Mouse (Mus musculus): Measurements from ENCODE around the gene Ak1. TPM values are rescaled to one million over a fixed set of nuclear protein-coding genes. Genes with fewer than 3 reads are reported as not detected.

The Ak1 gene
- polyA plus RNA-seq, 1 experiment from 2014 or later = 20.7 TPM

DNA sequence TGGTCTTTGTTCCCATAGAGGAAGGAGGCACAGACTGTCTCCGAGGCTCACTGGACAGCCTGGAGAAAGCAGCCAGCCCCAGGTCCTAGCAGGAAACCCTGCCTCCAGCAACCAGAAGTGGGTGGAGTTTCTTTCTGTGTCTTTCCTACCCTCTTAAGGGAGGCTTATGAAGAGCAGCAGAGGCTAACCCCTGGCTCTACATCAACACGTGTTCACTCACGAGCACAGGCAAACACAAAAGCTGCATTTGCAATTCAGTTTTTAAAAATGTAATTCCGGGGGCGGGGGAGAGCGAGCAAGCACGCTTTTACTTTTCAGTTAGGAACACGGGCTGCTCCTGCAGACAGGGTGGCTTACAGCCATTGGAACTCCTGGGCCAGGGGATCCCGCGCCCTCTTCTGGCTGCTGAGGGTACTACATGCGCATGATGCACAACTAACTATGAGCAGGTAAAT, 18.9 kb upstream of the Ak1 start:
- H3K27ac ChIP-seq = peak overlapping the region; percentile 82
- H3K36me3 ChIP-seq = peaks cover 6% of the 10 kb centered on the region
- H3K9me3 ChIP-seq = no peaks in the 10 kb centered on the region
- H3K4me1 ChIP-seq = peaks cover 27% of the 10 kb centered on the region
- peak overlapping the region; percentile 30 for H3K4me3 ChIP-seq
- H3K27me3 ChIP-seq = no peaks in the 10 kb centered on the region
- H3K4me2 ChIP-seq = peak overlapping the region; percentile 56
- no peak for ATAC-seq (ENCODE audit: insufficient number of reproducible peaks, insufficient read depth, low FRiP score, low TSS enrichment, low read depth)
- WGBS = under 1% methylated on average over 11 of the region's 11 CpGs
- H3K9ac ChIP-seq = peak overlapping the region; percentile 63

DNA sequence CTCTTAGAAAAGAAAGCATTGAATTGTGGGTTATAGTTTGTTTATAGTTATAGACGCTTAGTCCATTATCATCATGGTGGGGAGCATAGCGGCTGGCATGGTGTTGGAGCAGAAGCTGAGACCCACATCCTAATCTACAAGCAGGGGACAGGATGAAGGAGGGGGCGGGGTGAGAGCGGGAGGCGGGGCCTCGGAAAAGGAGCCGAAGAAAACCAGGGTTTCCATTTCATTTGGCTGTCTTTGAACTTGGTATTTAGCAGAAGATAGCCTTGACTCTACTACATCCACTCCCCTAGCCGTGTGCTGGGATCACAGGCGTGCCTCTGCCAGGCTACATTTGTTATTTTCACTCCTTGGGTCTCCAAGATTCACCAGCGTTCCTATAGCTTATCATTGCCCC, 16.9 kb upstream of the Ak1 start:
- 48% methylated on average over 10 of the region's 10 CpGs for WGBS

DNA sequence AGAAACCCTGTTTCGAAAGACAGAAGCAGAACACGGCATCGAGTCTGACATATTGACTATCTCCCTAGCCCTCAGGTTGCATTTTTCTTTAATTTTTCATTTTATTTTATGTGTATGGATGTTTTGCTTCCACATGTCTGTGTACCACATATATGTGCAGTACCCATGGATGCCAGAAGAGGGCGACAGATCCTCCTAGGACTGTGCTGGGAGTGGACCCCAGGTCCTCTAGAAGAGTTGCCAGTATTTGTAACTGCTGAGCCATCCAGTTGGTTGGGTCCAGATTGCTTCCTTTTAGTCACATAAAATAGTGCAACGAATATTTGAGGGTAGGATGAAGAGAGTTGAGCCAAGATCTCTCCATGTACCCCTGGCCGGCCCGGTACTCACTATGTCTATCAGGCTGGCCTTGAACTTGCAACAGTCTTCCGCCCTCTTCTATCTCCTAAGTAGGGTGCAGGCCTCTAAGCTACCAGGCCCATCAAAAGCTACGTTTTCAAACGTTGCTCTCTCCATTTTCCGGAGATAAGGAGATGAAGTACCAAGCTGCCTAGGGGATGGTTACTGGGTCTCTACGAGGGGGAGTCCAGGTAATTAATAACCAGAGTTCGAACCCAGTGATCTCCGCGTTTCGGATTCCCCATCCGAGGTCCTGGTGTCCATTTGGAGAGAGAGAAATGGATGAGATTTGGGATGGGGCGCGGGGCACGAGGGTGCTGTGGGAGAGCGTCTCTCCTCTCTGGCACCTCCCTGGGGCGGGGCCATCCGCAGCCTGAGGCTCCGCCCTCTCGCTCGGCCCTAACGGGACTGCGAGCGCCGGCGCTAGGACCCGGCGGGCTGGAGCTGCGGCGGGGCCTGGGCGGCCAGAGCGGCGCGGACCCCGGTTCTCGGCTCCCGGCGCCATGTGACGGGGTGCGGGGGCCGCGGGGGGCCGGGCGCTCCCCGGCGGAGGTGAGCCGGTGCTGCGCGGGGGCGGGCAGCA, 15.1 kb upstream of the Ak1 start:
- Histone ChIP-seq H3K4me1 (peaks cover 56% of the 10 kb centered on the region), H3K9me3 (no peaks in the 10 kb centered on the region)
- 12% methylated on average over 50 of the region's 55 CpGs for WGBS

More for the DNA sequence above, 16.9 kb upstream of the Ak1 start:
- Histone ChIP-seq H3K4me2 (no peak overlapping the region), H3K36me3 (no peaks in the 10 kb centered on the region), H3K9me3 (no peaks in the 10 kb centered on the region), H3K27ac (no peak overlapping the region), H3K4me1 (peaks cover 45% of the 10 kb centered on the region), H3K9ac (no peak overlapping the region), H3K4me3 (no peak overlapping the region), H3K27me3 (no peaks in the 10 kb centered on the region)
- ATAC-seq (ENCODE audit: insufficient number of reproducible peaks, insufficient read depth, low FRiP score, low TSS enrichment, low read depth) = no peak

DNA sequence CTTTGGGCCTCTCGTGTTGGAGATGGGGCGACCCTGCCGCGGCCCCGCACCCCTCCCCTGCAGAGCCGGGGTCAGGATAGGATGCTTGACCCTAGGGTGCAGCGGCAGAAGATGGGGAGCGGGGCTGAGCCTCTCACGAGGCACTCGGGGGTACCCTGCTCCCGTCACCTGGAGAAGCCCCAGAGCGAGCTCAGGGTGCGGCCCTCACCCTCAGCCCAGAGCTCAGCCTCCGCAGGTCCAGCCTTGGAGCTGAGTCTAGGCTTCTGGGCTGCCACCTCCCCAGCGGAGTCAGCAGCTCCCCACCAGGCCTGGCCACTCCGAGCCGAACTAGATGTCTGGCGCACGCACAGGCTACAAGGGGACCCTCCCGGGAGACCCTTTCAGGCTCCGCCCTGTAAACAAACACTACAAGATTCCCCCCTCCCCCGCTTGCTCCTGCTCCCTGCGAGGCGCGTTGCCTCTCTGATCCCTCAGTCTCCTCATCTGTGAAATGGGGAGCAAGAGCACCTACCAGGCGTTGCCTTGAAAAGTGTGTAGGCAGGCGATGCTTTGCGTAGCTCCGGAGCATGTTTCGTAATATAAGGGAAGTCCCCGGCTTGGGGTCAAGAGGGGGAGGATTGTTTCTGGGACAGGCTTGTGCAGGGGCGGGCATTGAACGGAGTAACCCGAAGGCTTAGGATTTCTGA, 14.2 kb upstream of the Ak1 start:
- Histone ChIP-seq H3K27ac (peak overlapping the region; percentile 80), H3K9ac (peak overlapping the region; percentile 85), H3K9me3 (no peaks in the 10 kb centered on the region), H3K36me3 (peaks cover 5% of the 10 kb centered on the region), H3K4me1 (peaks cover 46% of the 10 kb centered on the region), H3K27me3 (no peaks in the 10 kb centered on the region), H3K4me3 (peak overlapping the region; percentile 74), H3K4me2 (peak overlapping the region; percentile 85)
- 0 out of 2 replicates have a peak, but pooled peaks have one; percentile 26 for ATAC-seq (ENCODE audit: insufficient number of reproducible peaks, insufficient read depth, low FRiP score, low TSS enrichment, low read depth)
- WGBS = 5% methylated on average over 33 of the region's 34 CpGs

More for the DNA sequence above, 15.1 kb upstream of the Ak1 start:
- Histone ChIP-seq H3K4me2 (peak overlapping the region; percentile 85), H3K36me3 (no peaks in the 10 kb centered on the region), H3K27ac (peak overlapping the region; percentile 80), H3K9ac (peak overlapping the region; percentile 85), H3K27me3 (no peaks in the 10 kb centered on the region), H3K4me3 (peak overlapping the region; percentile 74)
- peak; percentile 66 for ATAC-seq (ENCODE audit: insufficient number of reproducible peaks, insufficient read depth, low FRiP score, low TSS enrichment, low read depth)

DNA sequence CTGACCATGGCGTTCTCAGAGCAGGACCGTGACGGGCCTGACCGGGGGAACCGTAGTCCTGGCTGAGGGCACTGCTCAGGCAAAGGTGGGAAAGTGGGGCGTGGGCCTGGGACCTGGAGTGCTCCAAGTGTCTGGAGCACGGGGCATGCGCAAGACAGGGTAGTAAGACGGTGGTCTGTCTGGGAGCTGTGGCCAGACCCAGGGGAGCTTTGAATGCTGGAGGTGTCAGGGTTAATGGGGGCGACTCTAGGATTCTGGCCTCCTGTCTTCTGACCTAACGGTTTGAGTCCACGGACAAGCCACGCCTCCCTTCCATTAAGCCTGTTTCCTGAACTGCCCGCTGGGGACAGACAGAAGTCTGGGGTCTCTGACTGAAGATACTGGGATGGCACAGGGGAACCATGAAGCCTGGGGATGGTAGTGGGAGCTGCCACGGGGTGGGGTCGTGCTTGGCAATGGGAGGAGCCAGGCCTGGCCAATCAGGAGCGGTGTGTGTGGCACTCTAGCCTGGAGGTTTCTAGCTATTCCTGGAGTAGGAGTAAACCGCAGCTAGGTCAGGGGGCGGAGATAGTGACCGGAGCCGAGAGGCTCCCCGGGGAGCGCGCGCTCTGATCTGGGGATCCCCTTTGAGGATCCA, 13.3 kb upstream of the Ak1 start:
- WGBS = 7% methylated on average over 25 of the region's 25 CpGs
- peak overlapping the region; percentile 85 for H3K4me2 ChIP-seq
- H3K36me3 ChIP-seq = peaks cover 14% of the 10 kb centered on the region
- H3K27me3 ChIP-seq = no peaks in the 10 kb centered on the region
- peak overlapping the region; percentile 74 for H3K4me3 ChIP-seq
- peak overlapping the region; percentile 80 for H3K27ac ChIP-seq
- peak overlapping the region; percentile 85; the same call in 1 of the 2 replicates for H3K9ac ChIP-seq
- ATAC-seq (ENCODE audit: insufficient number of reproducible peaks, insufficient read depth, low FRiP score, low TSS enrichment, low read depth) = peak; percentile 75
- H3K4me1 ChIP-seq = peaks cover 44% of the 10 kb centered on the region
- H3K9me3 ChIP-seq = no peaks in the 10 kb centered on the region

DNA sequence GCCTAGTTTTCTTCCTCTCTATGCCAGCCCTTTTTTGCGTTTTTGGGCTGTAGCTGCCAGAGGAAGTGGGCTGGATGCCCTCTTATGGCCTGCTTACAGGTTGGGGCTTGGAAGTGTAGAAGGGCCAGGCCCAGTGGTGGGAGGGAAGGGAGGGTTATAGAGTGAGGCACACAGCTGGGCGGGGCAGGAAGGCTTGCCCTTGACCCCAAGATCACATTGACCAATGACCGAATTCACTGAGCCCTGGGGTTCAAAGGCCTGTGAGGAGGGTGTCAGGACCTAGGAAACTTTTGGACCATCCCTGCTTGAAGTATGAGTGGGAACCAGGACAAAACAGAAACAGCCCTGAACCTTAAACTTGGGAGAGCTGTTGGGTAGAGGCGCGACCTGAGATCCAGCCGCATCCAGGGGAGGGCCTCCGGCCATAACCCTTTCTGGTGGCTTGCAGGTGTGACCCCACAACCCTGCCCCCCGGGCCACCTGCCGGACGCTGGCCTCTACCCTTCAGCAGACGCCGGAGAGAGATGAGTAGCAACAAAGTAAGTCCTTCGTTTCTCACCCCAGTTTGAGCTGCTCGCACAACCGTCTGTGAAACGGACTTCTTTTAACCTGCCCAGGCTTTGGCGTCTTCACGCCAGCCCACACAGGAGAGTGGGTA, 12.7 kb upstream of the Ak1 start:
- Histone ChIP-seq H3K36me3 (peaks cover 18% of the 10 kb centered on the region), H3K4me1 (peaks cover 44% of the 10 kb centered on the region), H3K27me3 (no peaks in the 10 kb centered on the region), H3K4me2 (peak overlapping the region; percentile 85), H3K4me3 (peak overlapping the region; percentile 74), H3K27ac (peak overlapping the region; percentile 80), H3K9ac (0 out of 2 replicates have a peak overlapping the region, but pooled peaks have one; percentile 49), H3K9me3 (no peaks in the 10 kb centered on the region)
- ATAC-seq (ENCODE audit: insufficient number of reproducible peaks, insufficient read depth, low FRiP score, low TSS enrichment, low read depth) = no peak
- 38% methylated on average over 18 of the region's 18 CpGs for whole genome bisulfite sequencing

DNA sequence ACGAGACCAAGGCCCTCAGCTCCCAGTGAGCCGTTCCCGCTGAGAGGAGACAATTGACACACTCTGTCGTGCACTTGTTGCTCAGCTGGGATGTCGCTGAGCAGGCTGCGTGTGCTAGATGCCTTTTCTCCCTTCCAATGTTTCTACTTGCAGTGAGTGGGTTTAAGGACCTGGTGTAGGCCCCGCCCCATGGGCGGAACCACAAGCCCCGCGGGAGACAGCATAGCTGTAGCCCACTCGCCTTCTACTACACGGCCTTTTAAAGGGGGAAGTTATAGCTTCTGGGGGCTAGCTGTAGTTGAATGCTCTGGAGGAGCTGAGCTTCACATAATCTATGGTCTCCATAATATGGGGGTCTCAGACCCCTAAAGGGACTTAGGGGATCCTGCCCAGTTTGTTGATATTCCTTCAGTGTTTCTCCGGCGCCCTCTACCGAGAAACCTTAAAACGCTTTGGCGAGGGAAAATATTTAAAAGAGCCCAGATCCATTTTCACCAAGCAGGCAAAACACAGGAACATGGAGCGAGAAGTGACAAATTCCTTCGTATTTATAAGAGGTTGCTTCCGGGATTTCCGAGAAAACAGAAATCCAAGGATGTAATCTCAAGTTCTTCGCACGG, 10.8 kb upstream of the Ak1 start:
- peak overlapping the region; percentile 58 for H3K4me2 ChIP-seq
- ATAC-seq (ENCODE audit: insufficient number of reproducible peaks, insufficient read depth, low FRiP score, low TSS enrichment, low read depth) = no peak
- H3K36me3 ChIP-seq = peaks cover 32% of the 10 kb centered on the region
- H3K27ac ChIP-seq = peak overlapping the region; percentile 66
- no peaks in the 10 kb centered on the region for H3K9me3 ChIP-seq
- H3K9ac ChIP-seq = peak overlapping the region; percentile 22; the same call in 1 of the 2 replicates
- H3K4me1 ChIP-seq = peaks cover 44% of the 10 kb centered on the region
- no peaks in the 10 kb centered on the region for H3K27me3 ChIP-seq
- 15% methylated on average over 23 of the region's 23 CpGs for WGBS
- peak overlapping the region; percentile 40 for H3K4me3 ChIP-seq

DNA sequence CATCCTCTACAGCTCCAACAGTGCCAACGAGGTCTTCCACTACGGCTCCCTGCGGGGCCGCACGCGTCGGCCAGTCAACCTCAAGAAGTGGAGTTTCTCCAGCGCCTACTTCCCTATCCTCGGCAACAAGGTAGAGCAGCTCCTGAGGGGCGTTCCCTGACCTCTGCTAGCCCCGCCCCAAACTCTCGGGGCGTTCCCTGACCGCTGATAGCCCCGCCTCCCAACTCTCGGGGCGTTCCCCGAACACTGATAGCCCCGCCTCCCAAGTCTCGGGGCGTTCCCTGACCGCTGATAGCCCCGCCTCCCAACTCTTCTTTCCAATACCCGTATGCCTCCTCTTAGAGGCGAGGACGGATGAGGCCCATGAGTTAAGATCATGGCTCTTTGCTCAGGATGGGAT, 9.3 kb upstream of the Ak1 start:
- no peak for ATAC-seq (ENCODE audit: insufficient number of reproducible peaks, insufficient read depth, low FRiP score, low TSS enrichment, low read depth)
- peaks cover 43% of the 10 kb centered on the region for H3K36me3 ChIP-seq

DNA sequence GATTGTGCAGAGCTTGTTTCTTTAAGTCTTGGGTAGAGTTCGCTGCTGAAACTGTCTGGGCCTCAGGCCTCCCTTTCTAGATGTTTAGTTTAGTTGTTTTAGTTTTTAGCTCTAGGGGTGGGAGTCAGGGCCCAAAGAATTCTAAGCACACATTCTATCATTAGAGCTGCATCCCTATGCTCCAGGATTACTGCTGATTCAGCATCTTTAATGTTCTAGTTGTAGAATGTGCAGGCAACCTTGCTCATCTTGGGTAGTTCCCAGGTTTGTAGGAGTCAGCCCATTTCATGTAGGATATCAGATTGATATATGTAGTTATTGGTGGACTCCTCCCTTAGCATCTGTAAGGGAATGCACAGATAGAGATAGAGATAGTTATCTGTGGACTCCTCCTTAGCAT, 4.4 kb upstream of the Ak1 start:
- Histone ChIP-seq H3K4me3 (no peak overlapping the region), H3K9ac (no peak overlapping the region), H3K27ac (no peak overlapping the region), H3K4me1 (peaks cover 34% of the 10 kb centered on the region), H3K4me2 (no peak overlapping the region), H3K9me3 (no peaks in the 10 kb centered on the region), H3K36me3 (peaks cover 63% of the 10 kb centered on the region), H3K27me3 (no peaks in the 10 kb centered on the region)
- ATAC-seq (ENCODE audit: insufficient number of reproducible peaks, insufficient read depth, low FRiP score, low TSS enrichment, low read depth) = no peak
- 98% methylated on average over 1 of the region's 1 CpGs for WGBS

More for the DNA sequence above, 9.3 kb upstream of the Ak1 start:
- 69% methylated on average over 26 of the region's 26 CpGs for WGBS
- Histone ChIP-seq H3K4me2 (no peak overlapping the region), H3K4me1 (peaks cover 39% of the 10 kb centered on the region), H3K27ac (no peak overlapping the region), H3K4me3 (no peak overlapping the region), H3K9me3 (no peaks in the 10 kb centered on the region), H3K9ac (peak overlapping the region; percentile 27; the same call in 1 of the 2 replicates), H3K27me3 (no peaks in the 10 kb centered on the region)

DNA sequence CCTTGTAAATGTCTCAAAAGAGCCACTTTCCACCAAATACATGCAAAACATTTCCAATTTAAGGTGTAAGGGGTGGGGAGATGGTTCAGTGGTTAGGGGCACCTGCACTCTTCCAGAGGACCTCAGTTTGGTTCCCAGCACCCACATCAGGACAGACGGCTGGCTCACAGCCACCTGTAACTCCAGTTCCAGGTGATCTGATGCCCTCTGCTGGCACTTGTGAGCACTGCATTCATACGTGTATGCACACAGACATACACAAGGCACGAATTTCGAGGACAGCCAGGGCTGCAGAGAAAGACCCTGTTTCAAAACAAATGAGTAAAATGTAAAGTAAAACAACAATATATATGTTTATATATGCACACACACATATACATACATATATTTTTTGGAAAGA, 4.0 kb upstream of the Ak1 start:
- no peak overlapping the region for H3K4me3 ChIP-seq

More for the DNA sequence above, 4.0 kb upstream of the Ak1 start:
- Histone ChIP-seq H3K9ac (no peak overlapping the region), H3K36me3 (peaks cover 59% of the 10 kb centered on the region), H3K9me3 (no peaks in the 10 kb centered on the region), H3K4me2 (no peak overlapping the region), H3K27me3 (no peaks in the 10 kb centered on the region), H3K4me1 (peaks cover 34% of the 10 kb centered on the region), H3K27ac (no peak overlapping the region)
- WGBS = 92% methylated on average over 4 of the region's 4 CpGs
- ATAC-seq (ENCODE audit: insufficient number of reproducible peaks, insufficient read depth, low FRiP score, low TSS enrichment, low read depth) = no peak

All from embryonic facial prominence, embryonic 13.5 days (tissue).